Mouse (Mus musculus) T-helper 1 cell (primary cell): Measurements from ENCODE around the gene Smim10l2a.
"Not testable (repeated sequence)": the region's sequence is repeated elsewhere in the genome, so short reads cannot be mapped to it uniquely, and the experiment has no call there.

Experiments
- in situ Hi-C: fragments of 300-600 bp; cut with MboI, MseI; formaldehyde crosslinking; loops from one replicate; pipeline ENCODE4 v1.15.1; 2025; ENCODE audit warnings: high pct_unique_total_duplicates

Smim10l2a gene

DNA sequence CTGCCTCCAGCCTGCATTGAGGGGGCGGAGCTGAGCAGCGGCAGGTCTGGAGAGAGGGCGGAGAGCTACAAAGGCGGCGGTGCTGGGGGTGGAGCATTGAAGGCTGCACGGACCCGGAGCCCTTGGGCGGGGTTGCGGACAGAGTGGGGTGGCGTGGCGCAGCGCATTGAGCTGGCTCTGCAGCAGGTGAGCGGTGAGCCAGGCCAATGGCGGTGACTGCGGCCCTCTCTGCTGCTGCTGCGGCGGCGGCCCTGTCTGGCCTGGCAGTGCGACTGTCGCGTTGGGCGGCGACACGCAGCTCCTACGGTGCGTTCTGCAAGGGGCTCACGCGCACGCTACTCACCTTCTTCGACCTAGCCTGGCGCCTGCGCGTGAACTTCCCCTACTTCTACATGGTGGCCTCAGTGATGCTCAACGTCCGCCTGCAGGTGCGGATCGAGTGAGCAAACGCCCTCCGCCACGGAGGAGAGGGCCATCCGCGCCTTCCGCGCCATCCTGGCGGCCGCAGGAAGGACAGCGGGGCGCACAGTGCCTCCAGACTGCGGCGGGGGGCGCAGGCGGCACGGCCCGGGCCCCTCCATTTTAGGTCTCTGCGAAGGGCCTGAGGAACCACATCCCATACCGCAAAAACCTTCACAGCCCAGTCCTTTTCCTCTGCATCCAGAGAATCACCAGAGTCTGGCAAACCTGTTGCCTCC, at the start of gene Smim10l2a:
Smim10l2a (plus strand) TSS at position 156 of the 698 bp plus-strand sequence.
- in situ Hi-C loops, result not testable (repeated sequence)

GRCm38 (mm10) chrX:56332046-56332445, 42.3 kb upstream of the Smim10l2a start:
- in situ Hi-C loops, result no loop called here

GRCm38 (mm10) chrX:56340305-56340704, 34.1 kb upstream of the Smim10l2a start:
- in situ Hi-C loops, result no loop called here

DNA sequence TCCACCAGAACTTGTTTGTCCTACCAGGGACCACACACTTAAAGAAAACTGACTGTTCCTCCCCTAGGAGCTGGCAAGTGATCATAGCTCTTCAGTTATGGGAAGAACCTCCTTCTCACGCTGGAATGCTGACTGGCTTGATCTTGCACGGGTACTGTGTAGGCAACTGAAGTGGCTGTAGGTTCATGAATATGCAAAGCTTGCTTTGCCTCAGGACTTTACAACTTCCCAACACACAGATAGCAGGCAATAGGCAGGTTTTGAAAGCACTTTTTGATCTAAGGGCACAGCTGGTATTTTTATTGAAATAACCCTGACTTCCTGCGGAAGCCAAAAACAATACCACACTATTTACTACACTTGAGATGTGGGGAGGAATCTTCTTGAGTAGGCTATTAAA, 31.5 kb upstream of the Smim10l2a start:
- in situ Hi-C loops, result no loop called here

GRCm38 (mm10) chrX:56346176-56346931, 28.0 kb upstream of the Smim10l2a start, which contains the start of gene Zfp449:
Gene Zfp449 (plus strand): TSS chrX:56346400.
- in situ Hi-C loops, result no loop called here

DNA sequence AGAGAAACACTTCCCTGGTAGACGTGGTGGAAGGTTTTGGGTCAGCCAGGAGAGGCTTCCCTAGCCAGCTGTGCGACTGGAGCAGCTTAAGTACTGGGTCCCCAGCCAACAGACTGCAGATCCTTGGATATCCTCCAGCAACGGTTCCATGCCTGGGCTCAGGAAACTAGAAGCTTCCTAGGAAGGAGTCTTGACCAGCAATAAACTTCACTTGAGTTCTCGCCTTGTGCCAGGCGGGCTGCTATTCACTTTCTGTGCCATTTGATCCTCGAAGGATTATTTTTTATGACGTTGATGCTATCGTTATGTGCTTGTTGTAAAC, 27.5 kb upstream of the Smim10l2a start:
- in situ Hi-C loops, result no loop called here

- in situ Hi-C loops, result no loop called here
These were observed 6.5 kb downstream of the Smim10l2a start for GRCm38 (mm10) chrX:56380852-56381251.

- in situ Hi-C loops, result no loop called here
These were observed 9.8 kb downstream of the Smim10l2a start for GRCm38 (mm10) chrX:56384142-56384541.

- in situ Hi-C loops, result no loop called here
These were observed 30.3 kb downstream of the Smim10l2a start for GRCm38 (mm10) chrX:56404646-56405045.

DNA sequence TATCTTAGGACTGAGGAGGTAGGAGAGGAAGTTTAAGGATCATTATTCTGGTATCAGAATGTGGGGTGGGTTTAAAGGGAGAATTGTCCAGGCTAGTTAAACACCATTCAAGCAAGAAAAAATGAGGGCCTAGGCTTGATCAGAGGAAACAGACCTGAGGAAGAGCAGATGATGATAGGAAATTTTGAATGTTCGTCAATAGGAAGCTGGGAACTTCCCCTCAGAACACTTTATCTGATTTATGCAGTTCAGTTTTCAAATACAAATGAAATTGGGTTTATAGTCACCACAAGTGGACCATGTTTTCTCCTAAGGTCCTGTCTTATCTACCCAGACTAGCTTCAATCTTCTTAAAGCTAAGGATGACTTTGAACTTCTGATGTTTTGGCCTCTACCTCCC, 31.1 kb downstream of the Smim10l2a start:
- in situ Hi-C loops, result no loop called here

DNA sequence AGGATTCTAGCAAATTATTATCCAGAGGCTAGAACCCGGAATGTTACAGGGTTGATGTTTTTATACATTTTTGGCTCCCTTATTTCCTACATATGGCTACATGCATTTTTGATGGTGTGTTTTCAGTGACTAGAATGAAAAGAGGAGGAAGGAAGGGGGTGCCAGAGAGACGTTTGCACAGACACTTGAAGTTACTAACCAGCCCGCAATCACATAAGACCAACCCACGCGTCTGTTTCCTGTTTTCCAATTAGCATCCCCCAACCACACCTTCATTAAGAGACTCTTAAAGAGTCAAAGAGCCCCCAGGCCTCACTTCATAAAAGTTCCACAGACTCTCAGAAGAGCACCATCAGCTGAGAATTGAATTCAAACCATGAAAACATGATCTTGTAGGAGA, 31.7 kb downstream of the Smim10l2a start:
- in situ Hi-C loops, result no loop called here

GRCm38 (mm10) chrX:56416277-56416676, 41.9 kb downstream of the Smim10l2a start:
- in situ Hi-C loops, result loop anchor here (5.0 kb wide), 1 partner anchor 76 kb away; no protein-coding TSS in a partner anchor

GRCm38 (mm10) chrX:56417541-56417940, 43.2 kb downstream of the Smim10l2a start:
- in situ Hi-C loops, result loop anchor here (5.0 kb wide), 1 partner anchor 75 kb away; no protein-coding TSS in a partner anchor
